Mouse (Mus musculus) kidney, embryonic 15.5 days (tissue): ENCODE results near the gene Txndc11. TPM values are rescaled to one million over a fixed set of nuclear protein-coding genes. Genes with fewer than 3 reads are reported as not detected.
"Not testable (repeated sequence)": the region's sequence is repeated elsewhere in the genome, so short reads cannot be mapped to it uniquely, and the experiment has no call there.

Source experiments
- ATAC-seq: fragments of 200-750 bp; cut with Nextera tagmentation; replicated peaks from 2 replicates; pipeline ENCODE4 v1.8.0; 2017; ENCODE audit warnings: moderate TSS enrichment; ENCODE audit not compliant: low FRiP score
- H3K27ac ChIP-seq: fragments of 300-500 bp; sonication (generic); 2 replicates; pipeline ENCODE4 v1.5.1; 2015; ENCODE audit warnings: mild to moderate bottlenecking, inconsistent platforms
- H3K27me3 ChIP-seq: fragments of 300-500 bp; sonication (generic); 2 replicates; pipeline ENCODE4 v1.6.1; 2015; ENCODE audit warnings: inconsistent platforms
- H3K36me3 ChIP-seq: fragments of 300-500 bp; sonication (generic); 2 replicates; pipeline ENCODE4 v1.6.1; 2015; ENCODE audit warnings: inconsistent platforms
- H3K4me1 ChIP-seq: fragments of 300-500 bp; sonication (generic); 2 replicates; pipeline ENCODE4 v1.6.1; 2015; ENCODE audit warnings: inconsistent platforms
- H3K4me2 ChIP-seq: fragments of 300-500 bp; sonication (generic); 2 replicates; pipeline ENCODE4 v1.6.1; 2015; ENCODE audit warnings: moderate library complexity, mild to moderate bottlenecking, inconsistent platforms
- H3K4me3 ChIP-seq: fragments of 300-500 bp; sonication (generic); replicated peaks from 2 replicates; pipeline ENCODE4 v1.5.1; 2015; ENCODE audit warnings: mild to moderate bottlenecking, inconsistent platforms
- H3K9ac ChIP-seq: fragments of 300-500 bp; sonication (generic); 2 replicates; pipeline ENCODE4 v1.6.1; 2015; ENCODE audit warnings: mild to moderate bottlenecking, inconsistent platforms
- H3K9me3 ChIP-seq: fragments of 300-500 bp; sonication (generic); replicated peaks from 2 replicates; pipeline ENCODE4 v1.6.1; 2016; ENCODE audit warnings: inconsistent platforms
- WGBS: fragments of 180-500 bp; shearing (Covaris S2); methylation state at CpG from one replicate; pipeline ENCODE4 v1.1.7; 2015; ENCODE audit warnings: mixed read lengths; 5-methylcytosine and 5-hydroxymethylcytosine counted together
- polyA plus RNA-seq: library from polyadenylated mRNA; unstranded; fragments of >200 nt; fragmentation: Nextera tagmentation; extraction: Ambion mirVana; gene quantifications from 2 replicates; pipeline ENCODE4 v1.2.1, GENCODE M21; 2015

Gene Txndc11
- polyA plus RNA-seq, 1 experiment from 2014 or later, result 35.7 TPM

DNA sequence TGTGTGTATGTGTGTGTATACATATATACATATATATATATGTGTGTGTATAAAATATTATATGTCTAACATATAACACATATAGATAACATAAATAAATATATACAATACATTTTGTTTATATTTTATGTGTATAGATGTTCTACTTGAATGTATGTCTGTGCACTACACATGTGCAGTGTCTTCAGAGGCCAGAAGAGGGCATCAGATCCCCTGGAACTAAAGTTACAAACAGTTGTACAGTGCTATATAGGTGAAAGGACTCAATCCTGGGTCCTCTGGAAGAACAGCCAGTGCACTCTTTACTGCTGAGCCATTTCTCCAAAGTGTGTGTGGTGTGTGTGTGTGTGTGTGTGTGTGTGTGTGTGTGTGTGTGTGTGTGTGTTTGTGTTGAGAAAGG, 20.1 kb upstream of the Txndc11 start:
- no peak overlapping the region for H3K4me3 ChIP-seq
- H3K36me3 ChIP-seq, result peaks cover 81% of the 10 kb centered on the region
- H3K4me2 ChIP-seq, result no peak overlapping the region
- no peak for ATAC-seq
- H3K9ac ChIP-seq, result no peak overlapping the region
- H3K27me3 ChIP-seq, result no peaks in the 10 kb centered on the region
- no peak overlapping the region for H3K27ac ChIP-seq
- H3K9me3 ChIP-seq, result no peaks in the 10 kb centered on the region
- no peaks in the 10 kb centered on the region for H3K4me1 ChIP-seq

DNA sequence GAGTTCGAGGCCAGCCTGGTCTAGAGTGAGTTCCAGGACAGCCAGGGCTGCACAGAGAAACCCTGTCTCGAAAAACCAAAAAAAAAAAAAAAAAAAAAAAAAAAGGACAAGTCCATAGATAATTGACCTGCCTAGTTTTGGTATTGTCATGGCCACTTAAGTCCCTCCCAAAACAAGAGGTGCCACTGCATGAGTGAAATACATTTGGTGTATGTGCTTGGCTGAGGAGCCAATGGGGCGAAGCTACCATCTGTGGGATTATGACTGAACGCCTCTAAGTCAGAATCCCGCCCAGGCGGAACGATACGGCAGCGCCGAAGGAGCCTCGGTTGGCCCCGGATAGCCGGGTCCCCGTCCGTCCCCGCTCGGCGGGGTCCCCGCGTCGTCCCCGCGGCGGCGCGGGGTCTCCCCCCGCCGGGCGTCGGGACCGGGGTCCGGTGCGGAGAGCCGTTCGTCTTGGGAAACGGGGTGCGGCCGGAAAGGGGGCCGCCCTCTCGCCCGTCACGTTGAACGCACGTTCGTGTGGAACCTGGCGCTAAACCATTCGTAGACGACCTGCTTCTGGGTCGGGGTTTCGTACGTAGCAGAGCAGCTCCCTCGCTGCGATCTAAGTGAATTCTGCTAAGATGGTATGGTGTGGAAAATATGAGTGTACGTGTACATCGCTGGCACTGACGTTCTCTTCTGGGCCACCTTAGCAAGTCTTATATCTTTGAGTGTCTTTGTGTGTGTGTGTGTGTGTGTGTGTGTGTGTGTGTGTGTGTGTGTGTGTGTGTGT, 9.4 kb upstream of the Txndc11 start:
- H3K36me3 ChIP-seq, result peaks cover 66% of the 10 kb centered on the region
- not testable (repeated sequence) for H3K9me3 ChIP-seq, H3K27ac ChIP-seq, H3K4me1 ChIP-seq, H3K4me2 ChIP-seq, ATAC-seq, H3K9ac ChIP-seq, H3K4me3 ChIP-seq, H3K27me3 ChIP-seq
- 16% methylated on average over 56 of the region's 56 CpGs for WGBS

DNA sequence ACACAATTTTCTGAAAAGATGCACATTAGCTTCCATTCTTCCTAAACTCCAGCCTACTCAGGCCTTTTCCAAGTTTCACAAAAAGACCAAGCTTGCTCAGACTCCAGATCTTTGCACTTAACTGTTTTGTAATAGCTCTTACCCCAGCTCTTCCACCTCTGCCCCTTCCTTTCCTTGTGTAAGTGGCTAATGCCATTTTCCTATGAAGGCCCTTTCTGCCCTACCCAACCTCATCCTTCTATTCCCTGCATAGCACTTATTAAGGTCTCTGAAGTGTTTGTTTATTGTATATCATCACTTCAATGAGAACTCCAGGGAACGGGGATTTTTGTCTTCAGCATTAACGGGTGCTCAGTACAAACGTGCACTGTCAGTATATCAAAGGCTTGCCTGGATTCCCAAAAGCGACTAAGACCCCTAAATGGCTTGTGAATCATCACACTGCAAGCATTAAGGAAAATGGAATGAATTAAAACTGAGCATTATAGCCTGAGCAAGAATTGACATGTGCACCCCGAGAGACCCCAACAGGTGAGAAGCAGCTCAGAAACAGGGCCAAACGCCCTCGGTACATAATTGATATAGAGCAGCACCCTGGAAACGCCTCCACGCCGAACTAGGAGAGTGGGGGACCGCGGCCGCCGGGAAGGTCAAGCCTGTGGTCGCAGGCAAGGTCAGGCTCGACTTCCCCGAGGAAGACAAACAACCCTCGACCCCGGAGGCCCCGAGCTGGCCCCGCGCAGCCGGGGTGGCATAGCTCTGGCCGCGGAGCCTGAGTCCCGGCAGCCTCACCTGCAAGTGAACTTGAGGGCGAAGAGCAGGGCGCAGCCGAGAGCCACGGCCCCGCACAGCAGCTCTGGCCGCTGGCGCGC, 738 bp downstream of the Txndc11 start:
- Histone ChIP-seq H3K9ac (peak overlapping the region; percentile 95), H3K27me3 (no peaks in the 10 kb centered on the region), H3K27ac (peak overlapping the region; percentile 93), H3K4me3 (peak overlapping the region; percentile 99), H3K9me3 (no peaks in the 10 kb centered on the region), H3K4me2 (peak overlapping the region; percentile 70), H3K36me3 (peaks cover 29% of the 10 kb centered on the region), H3K4me1 (peaks cover 23% of the 10 kb centered on the region)
- WGBS, result under 1% methylated on average over 34 of the region's 34 CpGs
- no peak for ATAC-seq

DNA sequence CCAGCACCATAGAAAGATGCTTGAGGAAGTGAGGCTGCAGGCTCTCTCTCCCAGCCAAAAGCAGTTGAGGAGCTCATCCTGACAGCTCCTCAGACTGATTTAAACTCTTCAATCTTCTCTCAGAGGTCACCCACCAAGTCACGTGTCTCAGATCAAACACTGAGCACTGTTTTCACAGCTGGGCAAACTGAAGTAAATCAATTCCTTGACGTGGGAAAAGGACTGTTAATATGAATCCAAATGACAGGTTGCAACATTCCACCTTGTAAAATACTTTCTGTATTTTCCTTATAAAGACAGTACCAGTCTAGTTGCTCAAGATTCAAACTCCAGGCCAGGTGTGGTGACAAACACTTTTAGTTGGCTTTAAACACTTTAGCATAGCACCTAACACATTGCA, 1.6 kb downstream of the Txndc11 start:
- Histone ChIP-seq H3K4me2 (peak overlapping the region; percentile 70), H3K36me3 (peaks cover 31% of the 10 kb centered on the region), H3K4me3 (peak overlapping the region; percentile 99), H3K27ac (no peak overlapping the region), H3K4me1 (peaks cover 23% of the 10 kb centered on the region), H3K9ac (peak overlapping the region; percentile 95), H3K9me3 (no peaks in the 10 kb centered on the region), H3K27me3 (no peaks in the 10 kb centered on the region)
- WGBS, result 13% methylated on average over 2 of the region's 2 CpGs
- no peak for ATAC-seq

DNA sequence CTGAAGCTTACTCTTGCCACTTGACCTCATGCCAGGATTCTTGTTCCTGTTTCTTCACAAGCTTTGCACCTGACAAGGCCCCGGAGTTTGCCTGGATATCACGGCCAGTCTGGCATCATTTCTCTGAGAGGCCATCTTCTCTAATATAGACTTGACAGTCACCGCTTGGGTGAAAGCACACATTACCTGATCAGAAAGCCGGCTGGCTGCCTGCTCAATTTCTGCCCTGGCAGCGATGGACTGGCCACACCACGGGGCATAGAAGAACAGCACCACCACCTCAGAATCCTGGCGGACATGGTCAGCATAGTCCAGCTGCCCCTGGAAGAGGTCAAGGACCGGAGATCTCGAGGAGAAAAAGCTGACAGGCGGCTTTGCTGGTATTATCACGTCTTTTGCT, 6.1 kb downstream of the Txndc11 start:
- Histone ChIP-seq H3K27ac (no peak overlapping the region), H3K4me3 (no peak overlapping the region), H3K27me3 (no peaks in the 10 kb centered on the region), H3K4me1 (peaks cover 14% of the 10 kb centered on the region), H3K4me2 (no peak overlapping the region), H3K9me3 (no peaks in the 10 kb centered on the region), H3K36me3 (peaks cover 45% of the 10 kb centered on the region), H3K9ac (no peak overlapping the region)
- 89% methylated on average over 11 of the region's 11 CpGs for WGBS
- ATAC-seq, result no peak

DNA sequence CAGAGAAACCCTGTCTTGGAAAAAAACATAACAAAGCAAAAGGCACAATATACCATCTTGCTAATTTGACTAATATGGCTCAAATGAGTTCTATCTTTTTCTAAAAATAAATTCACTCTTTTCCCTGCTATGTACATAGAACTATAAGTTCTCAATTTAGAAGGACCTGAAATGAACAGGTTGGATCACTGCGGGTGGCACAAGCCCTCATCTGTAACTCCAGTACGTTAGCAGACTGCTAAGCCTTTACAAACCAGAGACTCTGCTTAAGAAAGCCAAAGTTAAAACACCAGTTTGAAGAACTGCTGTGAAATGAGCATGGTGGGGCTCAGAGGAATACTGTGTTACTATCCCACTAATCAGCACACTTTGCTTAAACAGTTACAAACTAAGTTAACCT, 9.1 kb downstream of the Txndc11 start:
- no peak overlapping the region for H3K4me3 ChIP-seq
- H3K4me2 ChIP-seq, result no peak overlapping the region
- WGBS, result 94% methylated on average over 2 of the region's 2 CpGs
- H3K4me1 ChIP-seq, result no peaks in the 10 kb centered on the region
- H3K36me3 ChIP-seq, result peaks cover 68% of the 10 kb centered on the region
- no peaks in the 10 kb centered on the region for H3K9me3 ChIP-seq
- H3K27ac ChIP-seq, result no peak overlapping the region
- no peak for ATAC-seq
- no peak overlapping the region for H3K9ac ChIP-seq
- no peaks in the 10 kb centered on the region for H3K27me3 ChIP-seq

DNA sequence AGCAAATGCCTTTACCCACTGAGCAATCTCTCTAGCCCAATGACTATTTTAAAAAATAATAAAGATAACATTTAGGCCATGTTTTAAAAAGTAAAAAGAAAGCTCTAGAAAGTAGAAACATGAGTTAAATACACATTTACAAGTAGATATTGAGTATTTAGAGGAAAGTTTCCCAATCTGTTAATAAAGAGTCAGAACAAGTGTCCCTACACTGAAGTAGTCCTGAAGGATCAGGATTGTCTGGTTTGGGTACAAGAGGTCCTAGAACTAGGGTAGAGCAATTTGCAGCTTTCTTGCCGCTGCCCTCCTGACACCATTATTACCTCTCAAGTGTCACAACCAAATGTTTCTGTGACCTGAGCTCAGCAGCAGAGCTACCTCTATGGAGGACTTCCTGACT, 10.3 kb downstream of the Txndc11 start:
- Histone ChIP-seq H3K9me3 (no peaks in the 10 kb centered on the region), H3K4me3 (no peak overlapping the region), H3K27me3 (no peaks in the 10 kb centered on the region), H3K4me1 (no peaks in the 10 kb centered on the region), H3K27ac (no peak overlapping the region), H3K9ac (no peak overlapping the region), H3K36me3 (peaks cover 78% of the 10 kb centered on the region), H3K4me2 (no peak overlapping the region)
- no peak for ATAC-seq
- WGBS, result 47% methylated on average over 1 of the region's 1 CpGs

DNA sequence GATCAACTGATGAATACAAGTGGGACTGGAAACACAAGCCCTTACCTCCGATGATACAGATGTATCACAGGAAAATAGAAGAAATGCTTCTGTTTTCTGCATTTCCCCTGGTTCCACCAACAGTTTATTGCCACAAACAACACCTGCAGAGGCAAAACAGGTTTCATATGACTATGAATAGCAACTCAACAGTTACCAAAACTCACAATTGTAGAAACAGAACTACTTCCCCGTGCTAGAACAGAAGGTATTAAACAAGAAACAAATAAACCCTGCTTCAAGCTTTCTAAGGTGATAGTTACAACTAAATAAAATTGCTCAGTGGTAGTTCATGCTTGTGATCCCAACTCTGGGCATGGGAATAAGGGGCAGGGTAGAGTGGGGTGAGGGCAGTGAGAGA, 11.8 kb downstream of the Txndc11 start:
- no peaks in the 10 kb centered on the region for H3K4me1 ChIP-seq
- ATAC-seq, result no peak
- H3K9me3 ChIP-seq, result no peaks in the 10 kb centered on the region
- no peaks in the 10 kb centered on the region for H3K27me3 ChIP-seq
- no peak overlapping the region for H3K4me3 ChIP-seq
- no peak overlapping the region for H3K27ac ChIP-seq
- no peak overlapping the region for H3K9ac ChIP-seq
- H3K4me2 ChIP-seq, result no peak overlapping the region
- H3K36me3 ChIP-seq, result peaks cover 78% of the 10 kb centered on the region
- WGBS, result 94% methylated on average over 2 of the region's 2 CpGs

DNA sequence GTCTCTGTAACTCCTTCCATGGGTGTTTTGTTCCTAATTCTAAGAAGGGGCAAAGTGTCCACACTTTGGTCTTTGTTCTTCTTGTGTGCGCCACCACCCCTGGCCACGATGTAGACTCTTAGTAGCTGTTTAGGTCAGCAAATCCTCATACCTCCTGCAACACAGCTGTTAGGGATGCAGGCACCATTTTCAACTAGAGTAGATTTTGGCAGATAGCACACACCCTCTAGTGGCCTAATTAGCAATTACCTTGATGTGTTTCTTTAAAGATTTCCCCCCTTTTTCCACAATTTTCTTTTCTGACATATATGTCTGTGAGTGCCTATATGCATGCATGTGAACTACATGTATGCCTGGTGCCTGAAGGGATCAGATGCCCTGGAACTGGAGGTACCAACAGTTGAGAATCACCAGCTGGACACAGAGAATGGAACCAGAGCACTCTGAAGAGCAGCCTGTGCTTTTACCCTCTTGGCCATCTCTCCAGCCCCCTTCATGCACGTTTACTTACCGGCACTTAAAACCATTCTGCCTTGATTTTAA, 25.2 kb downstream of the Txndc11 start:
- WGBS, result 70% methylated on average over 4 of the region's 4 CpGs
- no peak for ATAC-seq
- Histone ChIP-seq H3K27me3 (no peaks in the 10 kb centered on the region), H3K36me3 (peaks cover 40% of the 10 kb centered on the region), H3K4me3 (no peak overlapping the region), H3K27ac (no peak overlapping the region), H3K4me1 (no peaks in the 10 kb centered on the region), H3K9me3 (no peaks in the 10 kb centered on the region), H3K4me2 (no peak overlapping the region), H3K9ac (no peak overlapping the region)

DNA sequence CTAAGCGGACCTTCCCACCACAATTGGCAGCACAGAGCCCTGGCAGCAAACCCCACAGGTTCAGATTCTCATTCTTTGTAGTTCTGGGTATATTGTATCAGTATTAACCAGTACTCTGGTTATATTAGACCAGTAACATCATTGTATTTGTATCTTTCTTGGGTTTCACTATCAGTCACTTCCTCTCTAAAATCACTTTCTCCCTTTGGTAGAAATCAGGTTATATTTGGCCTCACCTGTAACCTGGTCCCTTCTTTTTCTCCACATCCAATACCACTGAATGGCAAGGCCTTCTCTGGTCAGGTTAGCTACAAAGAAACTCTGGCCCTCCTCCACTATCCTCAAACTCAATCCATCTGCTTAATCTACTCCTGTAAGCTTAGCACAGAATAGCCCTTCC, 29.5 kb downstream of the Txndc11 start:
- Histone ChIP-seq H3K4me1 (no peaks in the 10 kb centered on the region), H3K27ac (no peak overlapping the region), H3K4me3 (no peak overlapping the region), H3K4me2 (no peak overlapping the region), H3K9ac (no peak overlapping the region), H3K9me3 (no peaks in the 10 kb centered on the region), H3K27me3 (no peaks in the 10 kb centered on the region), H3K36me3 (peaks cover 58% of the 10 kb centered on the region)
- 78% methylated on average over 1 of the region's 1 CpGs for WGBS
- no peak for ATAC-seq

DNA sequence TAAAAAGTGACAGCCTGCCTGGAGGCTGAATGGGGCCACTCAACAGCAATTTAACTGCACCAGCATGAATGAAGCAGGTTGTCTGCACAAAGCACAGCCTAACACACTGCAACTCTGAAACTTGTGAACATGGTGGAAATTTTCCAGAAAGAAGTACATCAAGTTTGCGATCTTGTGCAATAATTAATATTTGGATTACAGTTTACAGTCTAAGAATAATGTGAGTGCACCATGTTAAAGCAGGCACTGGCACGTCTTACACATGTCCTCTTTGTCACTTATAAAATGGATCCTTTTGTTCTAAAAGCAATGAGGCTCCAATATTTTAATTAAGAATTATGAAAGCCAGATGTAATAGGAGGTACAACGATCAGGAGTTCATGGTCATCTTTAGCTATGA, 37.1 kb downstream of the Txndc11 start:
- no peak overlapping the region for H3K27ac ChIP-seq
- no peak overlapping the region for H3K4me3 ChIP-seq
- WGBS, result 88% methylated on average over 3 of the region's 3 CpGs
- H3K9ac ChIP-seq, result no peak overlapping the region
- no peak for ATAC-seq
- no peaks in the 10 kb centered on the region for H3K4me1 ChIP-seq
- H3K9me3 ChIP-seq, result no peaks in the 10 kb centered on the region
- H3K27me3 ChIP-seq, result no peaks in the 10 kb centered on the region
- no peak overlapping the region for H3K4me2 ChIP-seq
- H3K36me3 ChIP-seq, result peaks cover 60% of the 10 kb centered on the region

DNA sequence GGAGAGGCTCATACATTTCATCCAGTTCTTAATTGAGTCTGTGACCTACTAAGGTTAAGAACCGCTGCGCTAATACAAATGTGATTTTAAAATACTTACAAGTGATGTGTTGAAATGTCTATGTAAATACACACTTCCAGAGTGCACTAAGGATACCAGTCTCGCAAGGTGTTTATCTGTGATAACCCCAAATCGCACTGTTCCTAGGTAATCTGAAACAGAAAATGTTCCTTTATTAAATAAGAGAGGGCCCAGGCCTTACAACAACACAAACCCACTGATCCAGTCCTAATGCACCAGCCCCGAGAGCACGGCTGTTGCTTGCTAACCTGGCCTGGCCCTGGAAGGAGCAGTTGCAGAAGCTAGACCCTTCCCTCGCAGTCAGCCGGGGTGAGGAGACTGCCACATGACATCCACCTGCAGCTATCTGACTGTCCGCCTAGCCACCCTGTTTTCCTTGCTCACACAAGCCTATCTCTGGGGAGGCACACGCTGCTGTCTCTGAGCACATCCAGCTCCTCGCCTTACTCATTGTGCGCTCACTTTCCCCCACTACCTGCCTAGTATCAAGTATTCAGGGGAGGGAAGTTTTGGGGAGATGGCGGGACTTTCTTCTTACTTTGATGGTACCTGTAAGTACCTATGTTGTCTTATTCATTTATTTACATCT, 40.6 kb downstream of the Txndc11 start:
- no peak overlapping the region for H3K4me3 ChIP-seq
- WGBS, result 85% methylated on average over 13 of the region's 13 CpGs
- ATAC-seq, result no peak
- H3K9ac ChIP-seq, result no peak overlapping the region
- H3K4me2 ChIP-seq, result no peak overlapping the region
- no peak overlapping the region for H3K27ac ChIP-seq
- peaks cover 68% of the 10 kb centered on the region for H3K36me3 ChIP-seq
- no peaks in the 10 kb centered on the region for H3K4me1 ChIP-seq
- H3K27me3 ChIP-seq, result no peaks in the 10 kb centered on the region
- no peaks in the 10 kb centered on the region for H3K9me3 ChIP-seq
